Mouse (Mus musculus) 3T3-L1 (cell line): ENCODE results near the gene Napsa.

Source experiments
- DNase-seq: peaks from one replicate; pipeline ENCODE4 v3.0.0-alpha.2; 2015; ENCODE audit warnings: low read depth, low spot score

The Napsa gene

DNA sequence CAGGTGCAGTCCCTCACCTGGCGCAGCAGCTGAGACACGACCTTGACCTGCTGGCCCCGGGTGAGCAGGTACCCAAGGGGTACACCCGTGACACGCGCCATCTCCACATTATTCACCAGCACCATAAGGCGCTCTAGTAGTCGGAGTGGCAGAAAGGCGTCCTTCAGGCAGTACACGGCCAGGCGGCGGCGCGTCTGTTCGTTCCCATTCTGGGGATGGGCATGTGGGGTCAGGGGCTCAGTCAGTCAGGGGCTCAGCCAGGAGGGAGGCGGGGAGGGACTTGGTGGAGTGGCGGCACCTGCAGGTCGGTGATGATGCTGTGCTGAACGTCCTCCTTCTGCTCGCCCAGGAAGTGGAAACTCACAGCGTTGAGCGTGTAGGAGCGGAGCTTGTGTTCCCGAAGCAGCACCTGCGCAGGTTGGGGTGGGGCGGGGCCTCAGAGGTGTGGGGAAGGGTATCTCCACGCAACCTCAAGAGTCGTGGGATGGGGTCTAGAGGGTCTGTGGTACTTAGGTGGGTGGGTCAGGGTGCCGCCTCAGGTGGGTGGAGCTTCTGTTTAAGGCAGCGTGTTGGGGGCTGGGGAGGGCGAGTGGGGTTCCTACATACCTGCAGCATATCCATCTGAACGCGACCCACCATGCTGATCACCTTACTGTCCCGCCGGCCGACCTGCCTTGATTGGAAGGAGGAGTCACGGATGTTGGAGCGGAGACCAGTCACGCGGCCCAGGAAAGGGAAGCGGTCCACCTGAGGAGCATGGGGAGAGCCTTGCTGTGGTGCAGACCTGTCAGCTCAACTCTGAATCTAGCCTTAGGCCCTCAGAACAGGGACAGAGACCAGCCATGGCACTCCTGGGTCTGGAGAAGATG lies 33.2 kb upstream of the Napsa start:
- DNase-seq = no peak

GRCm38 (mm10) chr7:44542555-44542954 lies 29.6 kb upstream of the Napsa start:
- DNase-seq = no peak

DNA sequence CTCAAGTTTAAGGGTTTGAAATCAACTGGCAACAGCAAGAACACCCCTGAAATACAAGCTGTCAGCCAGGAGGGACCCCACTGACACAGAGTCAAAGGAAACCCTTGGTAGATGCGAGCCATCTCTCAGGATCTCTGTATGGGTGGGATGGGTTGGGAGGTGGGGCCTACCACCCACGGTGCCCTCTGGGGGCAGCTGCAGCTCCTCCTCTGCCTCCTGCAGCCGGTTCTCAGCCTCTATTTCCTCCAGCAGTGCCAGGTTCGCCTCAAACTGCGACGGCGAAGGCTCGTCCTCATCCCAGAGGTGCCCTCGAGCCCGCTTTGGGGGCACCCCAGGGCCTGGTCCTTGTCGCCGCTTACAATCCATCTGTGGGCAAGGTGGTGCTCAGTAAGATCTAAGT lies 29.1 kb upstream of the Napsa start:
- DNase-seq = no peak

- DNase-seq = no peak
Measured at GRCm38 (mm10) chr7:44546274-44546673, 25.9 kb upstream of the Napsa start.

DNA sequence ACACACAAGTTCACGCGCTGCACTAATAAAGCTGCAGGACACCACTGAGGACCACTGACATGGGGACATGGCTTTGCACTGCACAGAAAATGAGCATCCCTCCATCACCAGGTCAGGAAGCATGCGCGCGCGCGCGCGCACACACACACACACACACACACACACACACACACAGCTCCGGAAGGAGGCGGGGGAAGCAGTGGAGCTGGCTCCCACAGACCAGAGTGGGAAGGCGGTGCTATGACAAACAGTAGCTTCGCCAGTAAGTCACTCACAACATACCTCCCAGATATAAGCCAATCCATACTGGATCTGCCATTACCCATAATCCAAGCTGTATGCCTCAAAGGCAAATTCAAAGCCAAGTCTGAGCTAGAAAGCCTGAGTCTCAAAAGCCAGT lies 25.1 kb upstream of the Napsa start:
- DNase-seq = no peak

- peak; percentile 6 for DNase-seq
Measured at GRCm38 (mm10) chr7:44547725-44548124, 24.5 kb upstream of the Napsa start.

- DNase-seq = peak; percentile 98
Measured at GRCm38 (mm10) chr7:44548497-44549087, 23.6 kb upstream of the Napsa start, which contains the start of gene Pold1. TSS of gene Pold1 (minus strand) at chr7:44548849.

- no peak for DNase-seq
Measured at GRCm38 (mm10) chr7:44549621-44550408, 22.4 kb upstream of the Napsa start.

DNA sequence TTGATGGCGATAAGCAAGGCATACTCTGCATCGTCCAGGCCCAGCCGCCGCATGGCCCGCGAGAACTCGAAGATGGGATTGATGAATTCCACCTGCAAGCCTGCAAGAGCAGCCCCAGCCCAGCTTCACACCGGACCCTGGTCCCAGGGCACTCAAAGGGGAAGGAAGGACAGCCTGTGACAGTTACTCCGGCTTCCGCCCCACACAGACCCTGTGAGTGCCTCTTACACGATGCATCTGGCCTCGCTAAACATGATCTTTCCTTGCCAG lies 21.8 kb upstream of the Napsa start:
- DNase-seq = no peak

DNA sequence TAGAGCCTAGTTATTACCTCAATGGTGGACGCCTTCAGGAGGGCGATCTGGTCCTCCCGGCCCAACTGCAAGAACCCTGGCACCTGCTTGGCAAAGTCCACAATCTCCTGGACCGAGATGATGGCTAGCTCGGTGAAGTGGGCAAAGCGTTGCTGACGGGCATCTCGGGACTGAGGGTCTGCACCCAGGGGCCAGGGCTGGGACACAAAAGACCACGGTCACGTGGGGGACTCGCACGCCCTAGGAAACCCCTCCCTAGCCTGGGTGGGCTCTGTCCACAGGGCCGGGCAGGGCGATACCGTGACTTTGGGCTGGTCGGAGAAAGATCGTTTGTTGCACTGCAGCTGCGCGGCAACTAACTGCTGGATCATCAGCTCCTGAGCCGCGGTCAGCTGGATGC lies 20.9 kb upstream of the Napsa start:
- no peak for DNase-seq

- DNase-seq = no peak
Measured at GRCm38 (mm10) chr7:44551731-44552130, 20.4 kb upstream of the Napsa start.

GRCm38 (mm10) chr7:44552141-44552908 lies 19.9 kb upstream of the Napsa start:
- DNase-seq = no peak

DNA sequence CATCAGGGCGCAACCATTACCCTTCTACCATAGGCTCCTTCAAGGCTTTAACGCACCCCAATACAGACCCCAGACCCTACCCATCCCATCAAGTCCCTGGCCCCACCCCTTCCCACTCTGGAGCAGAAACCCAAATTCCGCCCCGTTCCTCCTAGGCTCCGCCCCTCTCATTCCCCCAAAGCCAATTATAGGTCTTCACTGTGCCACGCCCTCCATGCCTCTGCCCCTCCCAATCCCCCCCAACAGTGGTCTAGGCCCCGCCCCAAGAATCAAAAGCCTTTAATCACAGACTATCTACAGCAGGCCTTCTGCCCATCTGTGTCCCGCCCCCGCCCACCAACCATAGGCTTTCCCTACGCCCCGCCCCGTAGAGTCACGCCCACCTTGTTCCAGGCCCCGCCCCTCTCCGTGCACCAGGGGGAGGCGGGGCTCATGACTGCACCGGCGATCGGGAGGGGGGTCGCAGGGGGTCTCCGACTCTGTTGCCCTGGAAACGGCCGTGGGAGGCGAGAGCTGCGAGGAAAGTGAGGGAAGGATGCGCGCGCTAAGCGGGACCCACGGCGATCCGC lies 18.9 kb upstream of the Napsa start:
- DNase-seq = peak; percentile 96

DNA sequence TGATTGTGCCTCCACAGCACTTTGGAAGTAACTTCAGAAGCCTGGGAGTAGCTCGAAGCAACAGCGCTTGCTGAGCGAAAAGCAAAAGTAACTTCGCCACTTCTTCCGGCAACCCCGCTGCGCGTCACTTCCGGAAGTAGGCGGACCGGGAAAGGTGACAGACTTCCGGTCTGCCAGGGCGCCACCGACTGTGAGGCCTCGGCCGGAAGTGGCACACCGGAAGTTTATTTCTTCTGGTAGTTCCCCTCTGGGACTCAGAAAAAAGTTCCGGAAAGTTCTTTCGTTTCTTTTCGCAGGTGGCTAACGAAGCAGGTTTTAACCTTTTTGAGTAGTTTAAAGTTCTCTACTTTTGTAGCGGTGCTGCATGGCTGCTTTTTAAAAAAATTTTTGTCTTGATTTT lies 18.4 kb upstream of the Napsa start, which contains the start of gene Nr1h2:
TSS of gene Nr1h2 (minus strand) at position 126 of the 400 bp plus-strand sequence.
- peak; percentile 94 for DNase-seq

DNA sequence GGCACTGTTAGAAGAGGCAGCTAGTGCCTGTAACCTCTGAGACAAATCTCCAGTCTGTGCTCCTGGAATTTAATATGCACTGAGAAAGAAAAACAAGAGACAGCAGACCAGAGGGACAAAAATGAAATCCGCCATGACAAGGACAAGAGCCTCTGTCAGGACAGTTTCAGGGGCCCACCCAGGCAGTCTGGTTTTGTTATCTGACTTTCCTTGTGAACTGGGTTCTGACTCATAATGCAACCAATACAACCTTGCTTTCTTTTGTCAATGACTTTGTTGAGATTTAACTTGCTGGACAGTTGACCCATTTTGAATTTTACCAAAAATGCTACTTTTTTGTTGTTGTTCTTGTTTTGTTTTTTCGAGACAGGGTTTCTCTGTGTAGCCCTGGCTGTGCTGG lies 14.6 kb upstream of the Napsa start:
- no peak for DNase-seq

- DNase-seq = peak; percentile 79
Measured at GRCm38 (mm10) chr7:44560435-44561400, 11.5 kb upstream of the Napsa start.

DNA sequence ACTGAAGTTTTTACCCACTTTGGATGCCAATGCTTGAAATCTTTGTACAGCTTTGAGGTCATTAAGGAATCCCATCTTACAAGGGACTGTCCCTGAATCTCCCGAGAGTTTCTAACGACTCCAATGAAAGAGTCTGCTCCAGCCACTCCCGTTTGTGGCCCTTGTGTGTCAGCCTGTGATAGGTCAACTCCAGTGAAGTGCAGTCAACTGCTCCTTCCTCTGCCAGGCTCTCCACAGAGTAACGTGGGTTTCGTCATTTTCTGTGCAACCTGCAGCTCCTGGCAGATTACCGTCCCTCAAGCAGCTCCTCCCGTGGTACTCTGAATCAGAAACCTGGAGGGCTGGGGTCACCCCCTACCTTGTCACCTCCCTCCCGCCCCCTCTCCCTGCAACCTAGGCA lies 8.9 kb upstream of the Napsa start:
- DNase-seq = no peak

DNA sequence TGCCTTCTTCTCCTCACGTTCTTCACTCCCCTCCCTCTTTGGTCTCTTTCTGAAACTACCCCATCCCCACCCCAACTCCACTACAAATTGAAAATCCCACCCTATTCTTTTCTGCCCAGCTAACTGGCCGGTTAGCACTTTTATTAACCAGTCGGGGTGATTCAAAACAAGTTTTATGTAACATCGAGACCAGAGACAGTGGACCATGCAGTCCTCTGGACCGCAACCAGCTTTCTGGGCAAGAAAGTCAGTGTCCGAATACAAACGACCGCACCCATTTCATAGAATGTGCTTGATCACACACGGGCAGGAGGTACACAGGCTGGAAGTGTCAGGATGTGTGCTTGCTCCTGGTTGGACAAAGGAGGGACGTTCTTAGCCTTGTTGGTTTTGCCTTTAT lies 7.7 kb upstream of the Napsa start:
- no peak for DNase-seq

- DNase-seq = no peak
Measured at GRCm38 (mm10) chr7:44565414-44565813, 6.8 kb upstream of the Napsa start.

- DNase-seq = no peak
Measured at GRCm38 (mm10) chr7:44568803-44569202, 3.4 kb upstream of the Napsa start.
